Mouse (Mus musculus) layer of hippocampus, postnatal 25 days (tissue): ENCODE data around the gene Mpnd. TPM values are rescaled to one million over a fixed set of nuclear protein-coding genes. Genes with fewer than 3 reads are reported as not detected.

Experiments
- DNase-seq, 2 experiments: peaks; one replicate each; pipeline ENCODE4 v3.0.0; 2022; ENCODE audit warnings: mixed read lengths in 2 of 2, low spot score in 1 of 2; ENCODE audit errors: extremely low spot score in 1 of 2
- total RNA-seq, 2 experiments: library from RNA; stranded (reverse); gene quantifications; 2 replicates each; pipeline ENCODE4 v1.2.3; 2021

Gene Mpnd
- total RNA-seq, 2 experiments from 2014 or later: 110 to 116 TPM

GRCm38 (mm10) chr17:56017848-56018247, 12.3 kb downstream of the Mpnd start:
- no peak for DNase-seq

GRCm38 (mm10) chr17:56018347-56019131, 13.0 kb downstream of the Mpnd start:
- DNase-seq: no peak

- DNase-seq: no peak
These were observed 15.0 kb downstream of the Mpnd start for GRCm38 (mm10) chr17:56020400-56021084.

GRCm38 (mm10) chr17:56021161-56021910, 15.8 kb downstream of the Mpnd start:
- no peak for DNase-seq

- DNase-seq: no peak
These were observed 16.8 kb downstream of the Mpnd start for GRCm38 (mm10) chr17:56022131-56022988.

- DNase-seq: no peak
These were observed 17.4 kb downstream of the Mpnd start for GRCm38 (mm10) chr17:56022989-56023290.

GRCm38 (mm10) chr17:56023386-56023785, 17.9 kb downstream of the Mpnd start:
- DNase-seq: no peak

- DNase-seq: no peak
These were observed 19.0 kb downstream of the Mpnd start for GRCm38 (mm10) chr17:56024476-56024875.

GRCm38 (mm10) chr17:56024931-56025330, 19.4 kb downstream of the Mpnd start:
- no peak for DNase-seq

GRCm38 (mm10) chr17:56026303-56026702, 20.8 kb downstream of the Mpnd start:
- DNase-seq: no peak

GRCm38 (mm10) chr17:56026881-56027280, 21.4 kb downstream of the Mpnd start:
- DNase-seq: no peak

- no peak for DNase-seq
These were observed 22.4 kb downstream of the Mpnd start for GRCm38 (mm10) chr17:56027801-56028441.

- no peak for DNase-seq
These were observed 24.8 kb downstream of the Mpnd start for GRCm38 (mm10) chr17:56030238-56030870.

- DNase-seq: no peak
These were observed 25.4 kb downstream of the Mpnd start for GRCm38 (mm10) chr17:56030919-56031318.

GRCm38 (mm10) chr17:56031431-56031830, 25.9 kb downstream of the Mpnd start:
- no peak for DNase-seq

- no peak for DNase-seq
These were observed 26.7 kb downstream of the Mpnd start for GRCm38 (mm10) chr17:56032127-56032733.

- DNase-seq: no peak
These were observed 27.3 kb downstream of the Mpnd start for GRCm38 (mm10) chr17:56032831-56033230.

- no peak for DNase-seq
These were observed 28.7 kb downstream of the Mpnd start for GRCm38 (mm10) chr17:56034040-56034725.

- DNase-seq: no peak
These were observed 29.2 kb downstream of the Mpnd start for GRCm38 (mm10) chr17:56034726-56035100.
